Mouse (Mus musculus): ENCODE results near the gene Myrip.

GRCm38 (mm10) chr9:120351474-120351873 lies 50.2 kb downstream of the Myrip start:
- no peak for TF ChIP-seq CTCF (conservative IDR thresholded peaks at IDR 0.05; ENCODE audit: insufficient read depth, insufficient read length, low read depth, low read length)
- no peak for TF ChIP-seq POLR2A (IDR thresholded peaks at IDR 0.05; ENCODE audit: low read depth, low read length)
